Mouse (Mus musculus) gastrocnemius, adult 2 months (tissue): ENCODE data around the gene Tmprss3. TPM values are rescaled to one million over a fixed set of nuclear protein-coding genes. Genes with fewer than 3 reads are reported as not detected.

Experiments used
- DNase-seq: peaks from one replicate; pipeline ENCODE4 v3.0.0; 2022
- H3K27ac ChIP-seq: fragments of 200-600 bp; 2 replicates; pipeline ENCODE4 v1.8.1; 2022; ENCODE audit warnings: mild to moderate bottlenecking
- H3K4me3 ChIP-seq: fragments of 200-600 bp; 2 replicates; pipeline ENCODE4 v1.8.1; 2022; ENCODE audit warnings: mild to moderate bottlenecking, moderate library complexity
- CTCF ChIP-seq: fragments of 200-600 bp; IDR thresholded peaks from 2 replicates; pipeline ENCODE4 v1.8.1; 2022; ENCODE audit warnings: antibody characterized with exemption, mild to moderate bottlenecking, moderate library complexity
- intact Hi-C: fragments of 180-260 bp; cut with DNase I; formaldehyde crosslinking; loops from one replicate; pipeline ENCODE4 v1.15.1; 2025
- total RNA-seq, 2 experiments: library from RNA; stranded (reverse); gene quantifications; 2 replicates each; pipeline ENCODE4 v1.2.3; 2021

Gene Tmprss3
- total RNA-seq, 2 experiments from 2014 or later = not detected

DNA sequence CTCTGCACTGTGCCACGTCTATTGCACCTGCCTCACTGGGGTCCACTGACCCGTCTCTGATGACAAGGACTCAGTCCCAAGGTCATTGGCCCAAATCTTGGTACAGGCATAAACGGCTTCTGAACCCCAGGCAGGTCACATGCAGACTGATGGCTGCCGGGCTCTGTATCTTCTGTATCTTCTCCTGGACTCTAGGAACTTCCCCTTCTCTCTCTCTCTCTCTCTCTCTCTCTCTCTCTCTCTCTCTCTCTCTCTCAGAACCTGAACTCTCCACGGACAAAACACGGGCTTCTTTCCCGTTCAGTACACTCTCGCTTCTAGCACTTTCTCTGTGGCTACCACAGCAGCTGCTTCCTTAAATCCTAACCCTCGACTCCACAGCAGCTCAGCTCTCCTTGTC, 52.8 kb downstream of the Tmprss3 start:
- Histone ChIP-seq H3K27ac (no peak overlapping the region), H3K4me3 (no peak overlapping the region)
- intact Hi-C loops = no loop called here
- TF ChIP-seq CTCF = no peak
- no peak for DNase-seq

DNA sequence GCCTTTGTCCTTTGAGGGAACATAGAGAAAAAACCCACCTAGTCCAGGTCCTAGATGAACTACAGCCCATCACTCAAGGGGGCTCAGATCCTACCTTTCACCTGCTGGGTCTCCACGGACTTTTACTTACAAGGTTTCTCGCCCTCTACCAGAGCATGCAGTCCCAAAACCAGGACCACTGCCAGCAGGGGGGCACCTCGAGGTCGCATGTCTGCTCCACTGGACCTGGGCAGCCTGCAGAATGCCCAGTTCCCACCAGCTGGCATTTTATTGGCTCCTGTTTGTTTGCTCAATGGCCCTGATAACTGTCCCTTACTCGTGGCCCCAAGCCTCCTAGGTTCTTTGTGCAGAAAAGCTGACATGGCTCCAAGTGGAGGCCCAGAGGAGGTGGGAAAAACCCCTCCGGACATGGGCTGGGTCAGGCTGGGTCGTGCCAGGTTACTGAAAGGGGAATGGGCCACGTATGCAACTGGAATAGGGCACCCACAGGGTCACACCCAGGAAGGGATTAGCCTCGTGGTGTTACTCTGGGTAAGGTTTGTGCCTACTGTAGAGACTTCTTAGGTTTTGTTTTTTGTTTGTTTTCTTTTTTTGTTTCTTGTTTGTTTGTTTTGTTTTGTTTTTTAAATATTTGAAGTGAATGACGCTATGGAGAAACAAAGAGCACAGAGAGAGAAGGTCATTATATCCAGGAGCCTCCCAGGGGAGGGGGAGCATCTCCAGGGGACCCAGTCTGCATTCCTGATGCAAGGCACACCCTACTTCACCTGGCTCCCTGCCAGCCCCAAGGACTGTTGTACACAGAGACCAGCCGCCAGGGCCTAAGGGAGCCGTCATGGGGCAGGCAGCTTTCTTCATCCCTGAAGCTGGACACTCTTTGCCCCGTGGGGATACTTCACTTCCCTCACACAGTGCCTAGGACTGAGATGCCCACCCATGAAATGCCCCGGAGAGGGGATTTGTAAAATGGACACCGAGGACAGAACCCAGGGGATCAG, 54.4 kb downstream of the Tmprss3 start, which contains the start of gene Tff2:
Gene Tff2 (minus strand): TSS at position 243 of the 998 bp plus-strand sequence.
- no peak for DNase-seq
- TF ChIP-seq CTCF = no peak
- no peak within 1 kb of the TSS for H3K4me3 ChIP-seq
- H3K27ac ChIP-seq = no peak within 1 kb of the TSS
- intact Hi-C loops = no loop called here

- no peak for TF ChIP-seq CTCF
- intact Hi-C loops = no loop called here
- no peak overlapping the region for H3K4me3 ChIP-seq
- no peak overlapping the region for H3K27ac ChIP-seq
- no peak for DNase-seq
These were observed 56.7 kb downstream of the Tmprss3 start for GRCm38 (mm10) chr17:31142116-31142515.

DNA sequence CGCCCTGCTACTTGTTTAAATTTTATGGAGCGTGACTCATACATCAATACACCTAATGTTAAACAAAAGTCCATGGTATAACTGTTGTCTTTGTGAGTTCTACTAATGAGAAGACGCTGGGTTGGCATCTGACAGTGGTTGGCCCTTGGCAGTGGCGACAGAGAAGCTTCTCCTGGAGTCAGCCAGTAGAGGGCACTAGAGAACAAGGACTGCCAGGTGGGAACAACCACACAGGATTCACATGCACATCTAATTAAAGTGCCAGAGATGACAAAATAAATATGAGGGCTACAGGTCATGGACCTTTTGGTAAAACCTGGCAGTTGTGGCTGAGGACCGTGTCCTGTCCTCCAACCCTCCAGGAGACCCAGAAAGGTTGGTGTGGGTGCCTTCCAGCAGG, 60.4 kb downstream of the Tmprss3 start:
- intact Hi-C loops = loop anchor here (1.0 to 10.0 kb wide), 2 partner anchors 49 to 206 kb away; no protein-coding TSS in a partner anchor
- peak; percentile 56 for DNase-seq
- Histone ChIP-seq H3K4me3 (no peak overlapping the region), H3K27ac (no peak overlapping the region)
- peak; percentile 87 for TF ChIP-seq CTCF

DNA sequence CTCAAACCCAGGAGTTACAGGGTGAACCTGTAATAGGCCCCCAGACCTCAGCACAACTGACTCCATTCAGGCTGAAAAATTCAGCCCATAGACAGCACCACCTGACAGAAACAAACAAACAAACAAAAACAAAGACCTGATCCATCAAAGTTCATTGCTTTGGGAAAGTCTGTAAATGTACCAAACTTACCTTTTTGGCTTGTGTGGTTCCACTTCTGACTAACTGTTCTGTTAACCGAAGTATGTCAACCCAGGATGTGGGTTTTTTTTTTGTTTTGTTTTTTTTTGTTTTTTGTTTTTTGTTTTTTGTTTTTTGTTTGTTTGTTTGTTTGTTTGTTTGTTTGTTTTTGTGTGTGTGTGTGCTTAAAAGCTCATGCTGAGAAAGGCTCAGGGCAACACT, 62.0 kb downstream of the Tmprss3 start:
- no peak overlapping the region for H3K4me3 ChIP-seq
- no peak for DNase-seq
- no peak overlapping the region for H3K27ac ChIP-seq
- TF ChIP-seq CTCF = no peak
- intact Hi-C loops = loop anchor here (10.0 kb wide), 1 partner anchor 208 kb away; no protein-coding TSS in a partner anchor

DNA sequence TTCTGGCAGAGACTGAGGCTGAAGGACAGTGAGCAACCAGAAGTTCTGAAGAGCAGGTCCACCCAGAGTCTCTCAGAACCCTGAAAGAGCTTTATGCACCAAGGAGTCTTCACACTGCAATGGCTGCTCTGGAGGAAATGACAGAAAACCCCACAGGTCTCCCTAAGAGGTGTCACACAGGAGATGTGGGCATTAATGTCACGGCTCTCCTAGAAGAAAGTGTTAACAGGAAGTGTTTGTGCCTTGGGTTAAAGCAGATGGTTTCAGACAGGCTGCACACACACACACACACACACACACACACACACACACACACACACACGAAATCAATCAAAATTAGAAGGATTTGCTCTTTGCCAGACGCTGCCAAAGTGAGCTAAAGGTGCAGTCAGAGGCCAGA, 62.5 kb downstream of the Tmprss3 start:
- no peak for TF ChIP-seq CTCF
- no peak for DNase-seq
- Histone ChIP-seq H3K27ac (no peak overlapping the region), H3K4me3 (no peak overlapping the region)
- intact Hi-C loops = loop anchor here (10.0 kb wide), 1 partner anchor 209 kb away; no protein-coding TSS in a partner anchor

DNA sequence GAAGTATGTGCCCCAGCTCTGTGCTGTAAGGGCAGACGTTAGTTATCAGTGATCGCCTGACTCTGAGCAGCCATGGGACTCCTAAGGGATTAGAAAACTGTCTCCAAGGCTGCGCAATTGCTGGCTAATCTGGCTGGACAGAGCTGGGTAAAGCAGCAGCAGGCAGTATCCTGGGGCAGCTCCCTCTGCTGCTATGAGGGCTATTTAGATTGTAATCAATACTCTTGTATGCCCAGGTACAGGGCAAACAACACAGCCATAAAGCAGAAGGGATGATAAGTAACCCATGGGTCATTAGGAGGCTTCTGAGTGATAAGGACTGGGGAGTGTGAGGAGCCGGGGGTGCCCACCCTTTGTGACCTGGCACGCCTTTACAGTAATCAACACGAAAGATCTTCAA, 63.9 kb downstream of the Tmprss3 start:
- DNase-seq = no peak
- Histone ChIP-seq H3K27ac (no peak overlapping the region), H3K4me3 (no peak overlapping the region)
- intact Hi-C loops = loop anchor here (10.0 kb wide), 1 partner anchor 210 kb away; no protein-coding TSS in a partner anchor
- no peak for TF ChIP-seq CTCF

GRCm38 (mm10) chr17:31133776-31134175, 65.0 kb downstream of the Tmprss3 start:
- no peak for DNase-seq
- intact Hi-C loops = loop anchor here (10.0 kb wide), 1 partner anchor 211 kb away; no protein-coding TSS in a partner anchor
- TF ChIP-seq CTCF = no peak
- Histone ChIP-seq H3K27ac (no peak overlapping the region), H3K4me3 (no peak overlapping the region)

DNA sequence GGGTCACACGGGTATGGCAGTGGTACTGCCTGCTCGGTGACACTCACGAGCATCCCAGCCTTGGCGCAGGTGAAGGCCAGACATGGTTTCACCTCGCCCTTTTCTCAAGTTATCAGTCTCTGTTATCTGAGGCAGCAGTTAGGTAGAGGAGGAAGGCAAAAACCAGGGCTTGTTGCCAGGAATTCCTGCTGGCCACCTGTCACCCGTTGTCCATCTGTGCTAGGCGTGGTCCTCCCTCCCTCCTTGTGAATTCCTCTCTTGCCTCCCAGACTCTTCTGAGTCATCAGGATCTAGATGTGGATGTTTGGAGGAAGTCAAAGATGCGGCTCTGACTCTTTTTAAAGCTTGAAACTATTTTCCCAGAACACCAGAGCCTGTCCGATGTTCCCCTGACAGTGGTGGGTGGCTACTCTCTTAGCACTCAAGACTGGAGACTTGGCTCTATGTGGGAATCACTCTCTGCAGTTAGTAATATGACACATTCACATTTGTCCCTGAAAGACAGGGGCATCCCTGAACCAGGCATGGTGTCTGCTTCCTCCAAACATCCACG, 67.4 kb downstream of the Tmprss3 start:
- DNase-seq = no peak
- TF ChIP-seq CTCF = no peak
- H3K27ac ChIP-seq = no peak overlapping the region
- no peak overlapping the region for H3K4me3 ChIP-seq
- intact Hi-C loops = loop anchor here (10.0 kb wide), 1 partner anchor 213 kb away; no protein-coding TSS in a partner anchor

DNA sequence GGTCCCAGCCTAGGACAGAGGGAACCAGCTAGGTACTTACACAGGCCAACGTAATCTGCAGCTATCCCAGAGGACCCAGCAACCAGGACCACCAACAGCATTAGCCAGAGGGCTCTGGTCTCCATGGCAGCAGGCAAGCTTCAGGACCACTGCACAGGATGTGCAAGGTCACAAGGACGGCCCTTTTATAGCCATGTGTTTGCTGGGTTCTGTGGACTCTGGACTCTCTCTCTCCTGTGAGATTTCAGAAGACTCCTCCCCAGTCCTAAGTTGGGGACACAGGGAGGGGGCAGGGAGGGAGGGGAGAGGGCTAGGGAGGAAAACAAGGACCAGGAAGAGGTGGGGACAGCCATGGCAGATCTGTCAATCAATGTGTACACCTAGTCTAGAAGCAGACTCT, 69.3 kb downstream of the Tmprss3 start, which contains the start of gene Tff3:
Gene Tff3 (minus strand): TSS at position 195 of the 400 bp plus-strand sequence.
- H3K4me3 ChIP-seq = no peak within 1 kb of the TSS
- no peak for TF ChIP-seq CTCF
- no peak for DNase-seq
- intact Hi-C loops = no loop called here
- H3K27ac ChIP-seq = no peak within 1 kb of the TSS

Other genes with a start within 250 kb of the Tmprss3 start
- gene Umodl1, start 244.3 kb downstream of the Tmprss3 start, total RNA-seq = not detected
- 1 to 10 TPM in 1 of 2 experiments, under 1 TPM in 1; 0.89 to 2.5 TPM for gene Abcg1, start 141.3 kb downstream of the Tmprss3 start, total RNA-seq
- gene Tff3, start 69.3 kb downstream of the Tmprss3 start, total RNA-seq = not detected
- not detected for gene Tff2, start 54.7 kb downstream of the Tmprss3 start, total RNA-seq
- not detected for gene Tff1, start 33.7 kb downstream of the Tmprss3 start, total RNA-seq
- gene Ubash3a, start 8.9 kb upstream of the Tmprss3 start, total RNA-seq = not detected
- gene Rsph1, start 78.4 kb upstream of the Tmprss3 start, total RNA-seq = 10 to 100 TPM in 1 of 2 experiments, 1 to 10 TPM in 1; 4.7 to 17.5 TPM
- gene Slc37a1, start 87.8 kb upstream of the Tmprss3 start, total RNA-seq = 1 to 10 TPM; 3.0 to 4.2 TPM
- gene Pde9a, start 187.2 kb upstream of the Tmprss3 start, total RNA-seq = 1 to 10 TPM; 1.8 to 3.3 TPM